Mouse (Mus musculus) embryonic fibroblast, embryonic 13.5 days (primary cell): Measurements from ENCODE around the gene Med13l.

Source experiments
- CTCF ChIP-seq: IDR thresholded peaks from 2 replicates; pipeline ENCODE4 v1.5.1; 2011; ENCODE audit warnings: mild to moderate bottlenecking, control low read depth, low read length, moderate library complexity, borderline replicate concordance; ENCODE audit not compliant: insufficient read depth
- POLR2A ChIP-seq: IDR thresholded peaks from 2 replicates; pipeline ENCODE4 v1.6.1; 2011; ENCODE audit warnings: low read depth, mild to moderate bottlenecking, control low read depth, low read length, moderate library complexity

DNA sequence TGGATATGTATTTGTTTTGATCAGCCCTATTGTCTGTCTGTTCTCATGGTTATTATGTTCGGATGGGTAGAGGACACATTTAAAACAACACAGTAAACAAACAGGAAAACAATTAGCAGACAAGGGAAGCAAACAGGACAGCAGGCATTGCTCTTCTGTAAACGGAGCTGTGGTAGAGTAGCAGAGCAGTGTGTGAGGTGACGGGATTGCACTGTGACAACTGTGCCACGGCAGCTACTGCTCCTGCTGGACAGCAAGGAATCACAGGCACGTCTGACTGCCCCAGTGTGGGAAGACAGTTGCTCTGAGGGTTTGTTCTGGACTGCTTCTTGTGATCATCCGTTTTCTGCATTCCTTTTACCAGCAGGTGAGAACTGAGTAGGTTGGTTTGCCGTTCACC is 94.9 kb downstream of the Med13l start:
- TF ChIP-seq POLR2A (no peak), CTCF (no peak)
